Mouse (Mus musculus): ENCODE measurements around the gene Fermt3. TPM values are rescaled to one million over a fixed set of nuclear protein-coding genes. Genes with fewer than 3 reads are reported as not detected.
"Not testable (repeated sequence)": the region's sequence is repeated elsewhere in the genome, so short reads cannot be mapped to it uniquely, and the experiment has no call there.

The Fermt3 gene
- 1 to 10 TPM; 4.1 to 4.2 TPM for total RNA-seq (2021)

- intact Hi-C loops (cut with DNase I) = no loop called here
- DNase-seq (ENCODE audit: low spot score in 2 of 2) = peak in 1 of 2 experiments; percentile 40
Observed at GRCm38 (mm10) chr19:7019191-7019590, at the start of gene Fermt3. Fermt3 (minus strand) TSS chr19:7019469.

DNA sequence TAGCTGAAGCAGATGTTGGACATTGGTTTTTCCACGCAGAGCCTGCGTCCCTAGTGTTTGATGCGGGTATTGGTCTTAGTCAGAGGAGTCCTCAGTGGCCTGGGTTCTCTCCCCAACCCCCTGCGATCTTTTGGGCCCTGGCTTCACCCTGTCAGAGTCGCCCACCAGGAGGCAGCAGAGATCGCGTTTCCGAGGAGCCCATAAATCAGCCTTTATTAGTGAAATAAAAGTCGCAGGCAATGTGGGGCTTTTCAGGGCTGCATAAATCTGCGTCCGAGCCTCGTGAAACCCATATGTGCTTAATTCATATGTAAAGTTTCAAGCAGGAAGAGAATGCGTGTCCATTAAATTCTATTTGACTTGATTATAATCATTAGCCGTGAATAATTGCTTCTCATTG is 48.9 kb upstream of the Fermt3 start:
- intact Hi-C loops (cut with DNase I) = loop anchor here (1.0 to 2.0 kb wide), 2 partner anchors 93 to 128 kb away; no protein-coding TSS in a partner anchor
- peak; percentile 72 to 74 for DNase-seq (ENCODE audit: low spot score in 2 of 2)

GRCm38 (mm10) chr19:7067344-7068050 is 48.2 kb upstream of the Fermt3 start:
- intact Hi-C loops (cut with DNase I) = loop anchor here (1.0 to 2.0 kb wide), 2 partner anchors 93 to 129 kb away; no protein-coding TSS in a partner anchor
- no peak for DNase-seq (ENCODE audit: low spot score in 2 of 2)

DNA sequence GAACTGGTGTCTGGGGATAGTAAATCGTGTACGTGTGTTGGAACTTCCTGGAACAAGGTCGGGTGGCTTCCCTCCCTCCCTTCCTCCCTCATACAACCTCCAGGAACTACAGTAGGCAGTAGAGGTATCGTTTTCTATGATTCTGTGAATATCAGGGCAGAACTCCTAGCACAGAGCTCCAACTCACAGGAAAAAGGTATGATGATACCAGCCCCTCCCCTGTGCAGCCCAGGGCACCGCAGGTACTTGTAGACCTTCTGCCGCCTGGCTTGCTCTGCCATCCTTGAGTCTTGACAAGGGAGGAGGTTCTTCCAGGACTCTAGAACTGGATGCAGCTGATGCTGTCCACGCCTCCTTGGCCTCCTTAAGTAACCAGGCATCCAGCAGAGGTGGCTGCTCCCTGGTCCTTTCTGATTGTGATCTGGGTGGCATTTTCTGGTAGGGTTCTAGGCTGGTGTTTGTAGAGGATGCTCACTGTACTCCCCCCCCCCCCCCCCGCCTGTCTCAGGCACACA is 47.6 kb upstream of the Fermt3 start:
- DNase-seq (ENCODE audit: low spot score in 2 of 2) = no peak
- intact Hi-C loops (cut with DNase I) = no loop called here

- no peak for DNase-seq (ENCODE audit: low spot score in 2 of 2)
- intact Hi-C loops (cut with DNase I) = no loop called here
Observed at GRCm38 (mm10) chr19:7066034-7066827, 47.0 kb upstream of the Fermt3 start.

DNA sequence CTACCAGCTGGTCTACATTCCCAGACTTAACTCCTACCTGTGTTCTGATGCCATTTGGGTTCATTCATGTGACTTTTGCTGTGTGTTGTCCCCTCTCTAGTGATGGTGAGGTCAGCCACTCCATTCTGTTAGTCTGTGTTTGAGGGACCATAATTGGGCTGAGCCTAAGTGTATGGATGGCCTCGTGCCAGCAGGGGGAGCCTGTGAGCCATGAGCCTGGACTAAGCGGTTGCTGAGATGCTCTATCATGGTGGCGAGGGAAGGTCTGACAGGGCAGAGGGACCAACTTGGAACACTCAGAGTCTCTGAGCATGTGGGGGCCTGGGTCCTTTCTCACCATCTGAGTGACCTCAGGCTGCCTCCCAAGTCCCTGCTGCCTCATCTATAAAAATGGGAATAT is 45.3 kb upstream of the Fermt3 start:
- peak; percentile 83 to 87 for DNase-seq (ENCODE audit: low spot score in 2 of 2)
- intact Hi-C loops (cut with DNase I) = no loop called here

GRCm38 (mm10) chr19:7062916-7063315 is 43.6 kb upstream of the Fermt3 start:
- intact Hi-C loops (cut with DNase I) = no loop called here
- DNase-seq (ENCODE audit: low spot score in 2 of 2) = no peak

DNA sequence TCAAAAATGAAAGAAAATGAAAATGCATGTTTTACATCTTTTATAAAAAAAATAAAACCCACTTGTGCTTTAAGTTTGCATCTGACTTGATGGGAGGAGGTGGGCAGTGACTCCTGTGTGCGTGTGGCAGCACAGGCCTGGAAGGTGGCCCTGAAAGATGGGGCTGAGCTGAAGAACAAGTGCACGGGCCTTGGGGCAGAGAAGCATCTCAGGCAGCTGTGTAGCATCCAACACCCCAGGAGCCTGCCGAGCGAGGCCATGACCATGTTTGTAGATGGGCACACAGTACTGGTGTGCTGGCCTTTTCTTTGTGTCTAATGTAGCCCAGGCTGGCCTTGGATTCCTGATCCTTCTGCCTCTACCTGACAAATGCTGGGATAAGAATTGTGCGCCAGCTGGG is 42.8 kb upstream of the Fermt3 start:
- DNase-seq (ENCODE audit: low spot score in 2 of 2) = no peak
- intact Hi-C loops (cut with DNase I) = no loop called here

DNA sequence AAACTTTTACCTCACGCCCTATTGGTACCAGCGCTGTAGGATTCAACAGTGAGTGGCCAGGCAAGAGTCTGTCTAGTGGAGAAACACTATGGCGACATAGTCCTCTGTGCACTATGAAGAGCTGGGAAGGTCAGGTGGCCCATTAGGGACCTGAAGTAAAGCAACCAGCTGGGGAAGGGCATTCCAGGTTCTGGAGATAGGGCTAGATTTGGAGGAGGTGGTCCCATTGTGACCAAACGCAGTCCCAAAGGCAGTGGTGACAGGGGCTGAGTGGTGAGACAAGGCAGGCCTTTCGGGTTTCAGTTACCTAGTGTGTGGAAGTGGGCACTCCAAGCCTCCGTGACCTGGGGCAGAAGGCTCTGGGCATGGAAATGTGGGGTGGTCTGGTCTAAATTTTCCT is 39.3 kb upstream of the Fermt3 start:
- intact Hi-C loops (cut with DNase I) = loop anchor here (10.0 kb wide), 2 partner anchors 286 to 356 kb away; partner anchors contain the start of genes 2700081O15Rik and Mark2
- no peak for DNase-seq (ENCODE audit: low spot score in 2 of 2)

GRCm38 (mm10) chr19:7057722-7058207 is 38.5 kb upstream of the Fermt3 start:
- peak; percentile 63 to 77 for DNase-seq (ENCODE audit: low spot score in 2 of 2)
- intact Hi-C loops (cut with DNase I) = loop anchor here (10.0 kb wide), 2 partner anchors 287 to 357 kb away; partner anchors contain the start of genes 2700081O15Rik and Mark2

DNA sequence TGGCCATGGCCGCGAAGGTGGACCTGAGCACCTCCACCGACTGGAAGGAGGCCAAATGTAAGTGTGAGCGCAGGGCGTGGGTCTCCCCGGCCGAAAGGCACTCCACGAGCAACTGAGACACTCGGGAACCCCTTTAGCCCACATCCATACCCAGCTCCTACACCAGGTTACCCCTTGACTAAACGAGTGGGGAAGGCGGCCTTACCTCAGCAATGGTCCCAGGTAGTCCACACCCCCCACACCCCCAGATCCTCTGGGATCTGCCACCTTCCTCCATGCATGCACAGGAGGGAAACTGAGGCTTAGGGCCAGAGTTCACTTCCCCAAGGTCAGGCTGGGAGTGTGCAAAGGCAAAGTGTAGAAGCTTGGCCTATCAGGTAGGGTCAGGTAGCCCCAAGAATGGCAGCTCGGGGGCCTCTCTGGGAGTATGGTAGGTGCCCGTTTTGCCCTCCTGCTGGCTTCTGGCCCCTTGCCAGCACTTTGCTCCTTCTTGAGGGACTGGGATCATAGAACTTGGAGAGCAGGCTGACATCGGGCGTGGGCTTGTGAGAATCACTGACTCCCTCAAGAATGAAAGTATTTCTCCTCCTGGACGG is 38.0 kb upstream of the Fermt3 start:
- intact Hi-C loops (cut with DNase I) = loop anchor here (10.0 kb wide), 2 partner anchors 288 to 358 kb away; partner anchors contain the start of genes 2700081O15Rik and Mark2

GRCm38 (mm10) chr19:7056248-7057087 is 37.2 kb upstream of the Fermt3 start, which contains the start of gene Macrod1:
Macrod1 (plus strand) TSS chr19:7056810.
- DNase-seq (ENCODE audit: low spot score in 2 of 2) = peak; percentile 86 to 90
- intact Hi-C loops (cut with DNase I) = loop anchor here (10.0 kb wide), 2 partner anchors 288 to 358 kb away; partner anchors contain the start of genes 2700081O15Rik and Mark2

More for the DNA sequence above, 38.0 kb upstream of the Fermt3 start:
- peak in 1 of 2 experiments; percentile 24 for DNase-seq (ENCODE audit: low spot score in 2 of 2)

DNA sequence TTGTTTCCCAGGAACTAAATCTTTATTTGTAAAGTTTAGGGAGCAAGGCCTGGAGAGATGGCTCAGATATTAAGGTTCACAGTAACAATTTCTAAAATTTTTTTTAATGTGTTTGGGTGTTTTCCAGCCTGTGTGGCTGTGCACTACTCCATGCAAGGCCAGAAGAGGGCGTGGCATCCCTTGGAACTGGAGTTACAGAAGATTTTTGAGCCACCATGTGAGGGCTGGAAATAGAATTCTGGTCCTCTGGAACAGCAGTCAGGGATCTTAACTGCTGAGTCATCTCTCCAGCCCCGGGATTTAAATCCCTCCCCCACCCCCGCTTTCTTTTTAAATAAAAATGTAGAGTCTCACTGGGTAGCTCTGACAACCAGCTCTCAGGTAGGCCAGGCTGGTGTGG is 35.9 kb upstream of the Fermt3 start:
- intact Hi-C loops (cut with DNase I) = loop anchor here (10.0 kb wide), 2 partner anchors 290 to 360 kb away; partner anchors contain the start of genes 2700081O15Rik and Mark2
- peak in 1 of 2 experiments; percentile 67 for DNase-seq (ENCODE audit: low spot score in 2 of 2)

- intact Hi-C loops (cut with DNase I) = loop anchor here (10.0 kb wide), 2 partner anchors 290 to 360 kb away; partner anchors contain the start of genes 2700081O15Rik and Mark2
- no peak for DNase-seq (ENCODE audit: low spot score in 2 of 2)
Observed at GRCm38 (mm10) chr19:7054772-7055171, 35.5 kb upstream of the Fermt3 start.

DNA sequence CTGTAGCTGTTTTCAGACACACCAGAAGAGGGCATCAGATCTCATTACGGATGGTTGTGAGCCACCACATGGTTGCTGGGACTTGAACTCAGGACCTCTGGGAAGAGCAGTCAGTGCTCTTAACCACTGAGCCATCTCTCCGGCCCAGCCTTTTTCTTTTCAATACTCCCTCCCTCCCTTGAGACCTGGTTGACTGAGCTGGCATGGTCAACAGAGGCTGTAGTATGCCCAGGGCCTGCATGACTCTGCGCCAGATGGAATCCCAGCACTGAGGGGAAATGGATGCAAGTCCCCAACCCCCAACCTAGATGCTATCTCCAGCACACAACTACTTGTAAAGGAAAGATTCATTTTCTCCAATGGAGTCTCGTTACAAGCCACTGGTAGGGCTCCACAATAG is 34.1 kb upstream of the Fermt3 start:
- intact Hi-C loops (cut with DNase I) = loop anchor here (10.0 kb wide), 2 partner anchors 291 to 361 kb away; partner anchors contain the start of genes 2700081O15Rik and Mark2
- DNase-seq (ENCODE audit: low spot score in 2 of 2) = not testable (repeated sequence)

DNA sequence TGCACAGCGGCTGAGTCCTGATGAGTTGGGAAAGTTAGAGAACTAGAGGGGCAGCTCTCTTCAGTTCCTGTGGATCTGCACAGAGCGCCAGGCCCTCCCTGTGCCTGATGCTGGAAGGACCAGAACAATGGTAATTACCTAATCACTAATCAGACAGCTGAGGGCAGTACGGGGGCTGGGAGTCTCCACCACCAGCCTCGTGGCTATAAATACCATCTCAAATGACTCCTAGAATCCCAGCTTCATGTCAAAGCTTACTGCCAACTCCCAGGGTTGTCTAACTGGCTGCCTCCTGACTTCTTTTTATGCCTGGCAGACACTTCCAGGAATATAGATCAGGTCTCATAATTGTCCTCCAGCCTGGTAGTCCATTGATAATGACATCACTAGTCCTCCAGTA is 25.4 kb upstream of the Fermt3 start:
- DNase-seq (ENCODE audit: low spot score in 2 of 2) = no peak
- intact Hi-C loops (cut with DNase I) = no loop called here

- intact Hi-C loops (cut with DNase I) = no loop called here
Observed at GRCm38 (mm10) chr19:7044279-7044678, 25.0 kb upstream of the Fermt3 start.

DNA sequence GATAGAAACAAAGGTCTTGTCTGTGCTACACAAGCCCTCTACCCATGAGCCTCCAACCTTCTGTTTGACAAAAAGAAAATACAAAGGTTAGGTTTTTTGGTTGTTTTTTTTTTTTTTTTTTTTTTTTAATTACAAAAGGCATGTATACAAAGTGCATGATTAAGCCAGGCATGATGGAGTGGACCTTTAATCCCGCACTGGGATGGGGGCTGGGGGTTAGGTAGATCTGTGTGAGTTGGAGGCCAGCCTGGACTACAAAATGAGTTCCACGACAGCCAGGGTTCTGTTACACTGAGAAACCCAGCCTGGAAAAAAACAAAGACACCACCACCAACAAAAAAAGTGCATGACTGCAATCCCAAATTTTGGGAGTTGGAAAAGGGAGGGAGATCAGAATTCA is 21.9 kb upstream of the Fermt3 start:
- DNase-seq (ENCODE audit: low spot score in 2 of 2) = no peak
- intact Hi-C loops (cut with DNase I) = no loop called here

More at GRCm38 (mm10) chr19:7044279-7044678, 25.0 kb upstream of the Fermt3 start:
- no peak for DNase-seq (ENCODE audit: low spot score in 2 of 2)
